Mouse (Mus musculus): Measurements from ENCODE around the gene Dtnbp1. TPM values are rescaled to one million over a fixed set of nuclear protein-coding genes. Genes with fewer than 3 reads are reported as not detected.

The Dtnbp1 gene
- polyA plus RNA-seq (2014; fragmentation: Illumina TruSeq; extraction: RNeasy Lipid Tissue Mini Kit (QIAGEN cat#74804); ENCODE audit: low read depth, low replicate concordance), result 4.1 TPM

GRCm38 (mm10) chr13:45001911-45002615, at the start of gene Dtnbp1:
Gene Dtnbp1 (minus strand): TSS chr13:45002147.

Other genes starting within 250 kb of the Dtnbp1 start
- gene Gm9817, start 76.5 kb upstream of the Dtnbp1 start, polyA plus RNA-seq (2014; fragmentation: Illumina TruSeq; extraction: RNeasy Lipid Tissue Mini Kit (QIAGEN cat#74804); ENCODE audit: low read depth, low replicate concordance), result not detected

All from sigmoid colon, adult 10 weeks (tissue).